Mouse (Mus musculus): ENCODE data around the gene Ppp1r9a.

GRCm38 (mm10) chr6:5199376-5199905, 296.7 kb downstream of the Ppp1r9a start:
- TF ChIP-seq POLR2A (IDR thresholded peaks at IDR 0.05; ENCODE audit: low read depth, low read length), result no peak
- TF ChIP-seq CTCF (IDR thresholded peaks at IDR 0.05; ENCODE audit: extremely low read depth, insufficient read length, insufficient replicate concordance, low read depth, low read length), result no peak
